Mouse (Mus musculus): Measurements from ENCODE around the gene Ttc16. TPM values are rescaled to one million over a fixed set of nuclear protein-coding genes. Genes with fewer than 3 reads are reported as not detected.
A peak's percentile ranks its signal among the peaks of the same experiment; 100 is the strongest.

Gene Ttc16
- polyA plus RNA-seq, 1 experiment from 2014 or later: 0.22 TPM

GRCm38 (mm10) chr2:32741273-32742172, 33.9 kb downstream of the Ttc16 start:
- Histone ChIP-seq H3K36me3 (ENCODE audit: control insufficient read depth, insufficient read depth, low read length) (peaks cover 30% of the 10 kb centered on the region), H3K4me3 (ENCODE audit: control insufficient read depth in 1 of 2, insufficient read depth in 1 of 2, low read depth in 1 of 2, low read length in 2 of 2) (peak overlapping the region; percentile 43 to 47), H3K27me3 (ENCODE audit: control insufficient read depth, insufficient read depth, low read length) (peaks cover 38% of the 10 kb centered on the region), H3K4me1 (ENCODE audit: control insufficient read depth in 2 of 2, insufficient read depth in 2 of 2, low read length in 2 of 2) (peaks cover 6 to 10% of the 10 kb centered on the region in 2 experiments), H3K27ac (replicated peaks in 1 of 2; ENCODE audit: control insufficient read depth in 1 of 2, insufficient read depth in 1 of 2, low read depth in 2 of 2, low read length in 2 of 2) (no peak overlapping the region), H3K4me2 (ENCODE audit: low read length) (peak overlapping the region; percentile 76), H3K9me3 (ENCODE audit: control insufficient read depth, low read length) (no peaks in the 10 kb centered on the region), H3K9ac (ENCODE audit: low read length) (peak overlapping the region; percentile 69)
- 7% methylated on average over 58 of the region's 58 CpGs for whole genome bisulfite sequencing
- ATAC-seq (ENCODE audit: insufficient number of reproducible peaks, insufficient read depth, low FRiP score, low read depth): peak; percentile 36; the same call in 1 of the 2 replicates

- WGBS: 17% methylated on average over 11 of the region's 11 CpGs
Observed at GRCm38 (mm10) chr2:32740916-32741272, 34.5 kb downstream of the Ttc16 start, which contains the start of gene 6330409D20Rik. 6330409D20Rik (minus strand) TSS chr2:32741016.

GRCm38 (mm10) chr2:32739311-32739710, 36.1 kb downstream of the Ttc16 start:
- ATAC-seq (ENCODE audit: insufficient number of reproducible peaks, insufficient read depth, low FRiP score, low read depth): no peak
- no peaks in the 10 kb centered on the region for H3K9me3 ChIP-seq (ENCODE audit: control insufficient read depth, low read length)
- no peak overlapping the region for H3K4me3 ChIP-seq (ENCODE audit: control insufficient read depth in 1 of 2, insufficient read depth in 1 of 2, low read depth in 1 of 2, low read length in 2 of 2)
- no peak overlapping the region for H3K27ac ChIP-seq (replicated peaks in 1 of 2; ENCODE audit: control insufficient read depth in 1 of 2, insufficient read depth in 1 of 2, low read depth in 2 of 2, low read length in 2 of 2)
- peaks cover 38% of the 10 kb centered on the region for H3K27me3 ChIP-seq (ENCODE audit: control insufficient read depth, insufficient read depth, low read length)
- H3K9ac ChIP-seq (ENCODE audit: low read length): no peak overlapping the region
- H3K36me3 ChIP-seq (ENCODE audit: control insufficient read depth, insufficient read depth, low read length): peaks cover 11% of the 10 kb centered on the region; the same call in 1 of the 2 replicates
- 65% methylated on average over 4 of the region's 4 CpGs for WGBS
- peaks cover 9 to 10% of the 10 kb centered on the region in 2 experiments for H3K4me1 ChIP-seq (ENCODE audit: control insufficient read depth in 2 of 2, insufficient read depth in 2 of 2, low read length in 2 of 2)
- no peak overlapping the region for H3K4me2 ChIP-seq (ENCODE audit: low read length)

More at GRCm38 (mm10) chr2:32740916-32741272, 34.5 kb downstream of the Ttc16 start, which contains the start of gene 6330409D20Rik:
- ATAC-seq (ENCODE audit: insufficient number of reproducible peaks, insufficient read depth, low FRiP score, low read depth): no peak
- Histone ChIP-seq H3K4me3 (ENCODE audit: control insufficient read depth in 1 of 2, insufficient read depth in 1 of 2, low read depth in 1 of 2, low read length in 2 of 2) (peak within 1 kb of the TSS; percentile 43 to 47), H3K27ac (replicated peaks in 1 of 2; ENCODE audit: control insufficient read depth in 1 of 2, insufficient read depth in 1 of 2, low read depth in 2 of 2, low read length in 2 of 2) (no peak within 1 kb of the TSS), H3K4me2 (ENCODE audit: low read length) (peak within 1 kb of the TSS; percentile 76), H3K36me3 (ENCODE audit: control insufficient read depth, insufficient read depth, low read length) (peaks cover 24% of the 10 kb centered on the region), H3K9me3 (ENCODE audit: control insufficient read depth, low read length) (no peaks in the 10 kb centered on the region), H3K9ac (ENCODE audit: low read length) (peak within 1 kb of the TSS; percentile 69), H3K27me3 (ENCODE audit: control insufficient read depth, insufficient read depth, low read length) (peaks cover 38% of the 10 kb centered on the region), H3K4me1 (ENCODE audit: control insufficient read depth in 2 of 2, insufficient read depth in 2 of 2, low read length in 2 of 2) (peaks cover 6 to 10% of the 10 kb centered on the region in 2 experiments)

GRCm38 (mm10) chr2:32737008-32737407, 38.4 kb downstream of the Ttc16 start:
- 44% methylated on average over 6 of the region's 6 CpGs for WGBS
- H3K4me2 ChIP-seq (ENCODE audit: low read length): no peak overlapping the region
- H3K27ac ChIP-seq (replicated peaks in 1 of 2; ENCODE audit: control insufficient read depth in 1 of 2, insufficient read depth in 1 of 2, low read depth in 2 of 2, low read length in 2 of 2): peak overlapping the region in 1 of 2 experiments; percentile 28; a peak in 1 of 4 replicates
- ATAC-seq (ENCODE audit: insufficient number of reproducible peaks, insufficient read depth, low FRiP score, low read depth): no peak
- peaks cover 8 to 9% of the 10 kb centered on the region in 2 experiments for H3K4me1 ChIP-seq (ENCODE audit: control insufficient read depth in 2 of 2, insufficient read depth in 2 of 2, low read length in 2 of 2)
- H3K4me3 ChIP-seq (ENCODE audit: control insufficient read depth in 1 of 2, insufficient read depth in 1 of 2, low read depth in 1 of 2, low read length in 2 of 2): no peak overlapping the region
- 0 out of 2 replicates have a peak overlapping the region, but pooled peaks have one; percentile 11 for H3K9ac ChIP-seq (ENCODE audit: low read length)
- H3K36me3 ChIP-seq (ENCODE audit: control insufficient read depth, insufficient read depth, low read length): no peaks in the 10 kb centered on the region
- H3K9me3 ChIP-seq (ENCODE audit: control insufficient read depth, low read length): no peaks in the 10 kb centered on the region
- H3K27me3 ChIP-seq (ENCODE audit: control insufficient read depth, insufficient read depth, low read length): peaks cover 21% of the 10 kb centered on the region

- Histone ChIP-seq H3K4me1 (ENCODE audit: control insufficient read depth in 2 of 2, insufficient read depth in 2 of 2, low read length in 2 of 2) (peaks cover 4 to 7% of the 10 kb centered on the region in 2 experiments), H3K4me2 (ENCODE audit: low read length) (peak overlapping the region; percentile 1; the same call in 1 of the 2 replicates), H3K4me3 (ENCODE audit: control insufficient read depth in 1 of 2, insufficient read depth in 1 of 2, low read depth in 1 of 2, low read length in 2 of 2) (no peak overlapping the region), H3K27ac (replicated peaks in 1 of 2; ENCODE audit: control insufficient read depth in 1 of 2, insufficient read depth in 1 of 2, low read depth in 2 of 2, low read length in 2 of 2) (peak overlapping the region in 1 of 2 experiments; percentile 28; a peak in 1 of 4 replicates), H3K9me3 (ENCODE audit: control insufficient read depth, low read length) (no peaks in the 10 kb centered on the region), H3K27me3 (ENCODE audit: control insufficient read depth, insufficient read depth, low read length) (peaks cover 14% of the 10 kb centered on the region), H3K9ac (ENCODE audit: low read length) (no peak overlapping the region), H3K36me3 (ENCODE audit: control insufficient read depth, insufficient read depth, low read length) (no peaks in the 10 kb centered on the region)
- WGBS: 34% methylated on average over 3 of the region's 3 CpGs
- ATAC-seq (ENCODE audit: insufficient number of reproducible peaks, insufficient read depth, low FRiP score, low read depth): no peak
Observed at GRCm38 (mm10) chr2:32736306-32736829, 39.1 kb downstream of the Ttc16 start.

GRCm38 (mm10) chr2:32734933-32735332, 40.5 kb downstream of the Ttc16 start:
- Histone ChIP-seq H3K36me3 (ENCODE audit: control insufficient read depth, insufficient read depth, low read length) (no peaks in the 10 kb centered on the region), H3K9me3 (ENCODE audit: control insufficient read depth, low read length) (no peaks in the 10 kb centered on the region), H3K4me1 (ENCODE audit: control insufficient read depth in 2 of 2, insufficient read depth in 2 of 2, low read length in 2 of 2) (peaks cover 6 to 16% of the 10 kb centered on the region in 2 experiments), H3K27ac (replicated peaks in 1 of 2; ENCODE audit: control insufficient read depth in 1 of 2, insufficient read depth in 1 of 2, low read depth in 2 of 2, low read length in 2 of 2) (peak overlapping the region; percentile 65), H3K4me3 (ENCODE audit: control insufficient read depth in 1 of 2, insufficient read depth in 1 of 2, low read depth in 1 of 2, low read length in 2 of 2) (no peak overlapping the region), H3K9ac (ENCODE audit: low read length) (no peak overlapping the region), H3K4me2 (ENCODE audit: low read length) (0 out of 2 replicates have a peak overlapping the region, but pooled peaks have one; percentile 1), H3K27me3 (ENCODE audit: control insufficient read depth, insufficient read depth, low read length) (peaks cover 4% of the 10 kb centered on the region; the same call in 1 of the 2 replicates)
- peak; percentile 66 for ATAC-seq (ENCODE audit: insufficient number of reproducible peaks, insufficient read depth, low FRiP score, low read depth)
- WGBS: 39% methylated on average over 4 of the region's 4 CpGs

- peaks cover 6 to 16% of the 10 kb centered on the region in 2 experiments for H3K4me1 ChIP-seq (ENCODE audit: control insufficient read depth in 2 of 2, insufficient read depth in 2 of 2, low read length in 2 of 2)
- no peak overlapping the region for H3K9ac ChIP-seq (ENCODE audit: low read length)
- peak overlapping the region; percentile 65 for H3K27ac ChIP-seq (replicated peaks in 1 of 2; ENCODE audit: control insufficient read depth in 1 of 2, insufficient read depth in 1 of 2, low read depth in 2 of 2, low read length in 2 of 2)
- ATAC-seq (ENCODE audit: insufficient number of reproducible peaks, insufficient read depth, low FRiP score, low read depth): peak; percentile 28; the same call in 1 of the 2 replicates
- no peak overlapping the region; the same call in 1 of the 2 replicates for H3K4me2 ChIP-seq (ENCODE audit: low read length)
- WGBS: 38% methylated on average over 4 of the region's 4 CpGs
- no peaks in the 10 kb centered on the region for H3K36me3 ChIP-seq (ENCODE audit: control insufficient read depth, insufficient read depth, low read length)
- H3K4me3 ChIP-seq (ENCODE audit: control insufficient read depth in 1 of 2, insufficient read depth in 1 of 2, low read depth in 1 of 2, low read length in 2 of 2): no peak overlapping the region
- H3K27me3 ChIP-seq (ENCODE audit: control insufficient read depth, insufficient read depth, low read length): no peaks in the 10 kb centered on the region; the same call in 1 of the 2 replicates
- H3K9me3 ChIP-seq (ENCODE audit: control insufficient read depth, low read length): no peaks in the 10 kb centered on the region
Observed at GRCm38 (mm10) chr2:32734480-32734879, 41.0 kb downstream of the Ttc16 start.

All from heart, embryonic 14.5 days (tissue).